Mouse (Mus musculus): ENCODE data around the gene Serpinb1c. TPM values are rescaled to one million over a fixed set of nuclear protein-coding genes. Genes with fewer than 3 reads are reported as not detected.
"Not testable (repeated sequence)": the region's sequence is repeated elsewhere in the genome, so short reads cannot be mapped to it uniquely, and the experiment has no call there.

The Serpinb1c gene
- not detected in 2 replicates for polyA plus RNA-seq (2015; fragmentation: Nextera tagmentation; extraction: Ambion mirVana)

DNA sequence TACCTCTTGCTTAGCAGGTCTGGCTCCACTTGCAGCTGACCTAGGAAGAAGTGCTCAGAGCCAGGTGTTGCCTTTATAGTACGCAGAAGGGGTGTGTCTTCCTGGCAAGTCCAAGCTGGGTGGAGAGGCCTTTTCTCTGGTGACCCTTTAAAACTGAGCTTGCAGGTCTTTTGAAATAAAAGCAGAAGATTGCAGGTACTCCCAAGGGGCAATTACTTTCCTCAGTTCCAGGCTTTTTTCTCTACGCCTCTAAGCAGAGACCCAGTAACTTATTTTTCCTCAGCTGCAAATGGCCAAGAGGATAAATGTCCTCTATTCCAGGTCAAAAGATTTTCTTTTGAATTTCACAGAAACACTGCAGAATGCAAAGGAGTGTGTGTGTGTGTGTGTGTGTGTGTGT lies at the start of gene Serpinb1c:
Gene Serpinb1c, minus strand, starts transcription at position 101 of the 400 bp plus-strand sequence.
- 92% methylated on average over 2 of the region's 2 CpGs for WGBS
- ATAC-seq = no peak
- H3K27me3 ChIP-seq (replicated peaks; ENCODE audit: control insufficient read depth, insufficient read depth, low read length) = no peaks in the 10 kb centered on the region
- no peak within 1 kb of the TSS for H3K4me2 ChIP-seq (ENCODE audit: low read length)
- H3K4me3 ChIP-seq (replicated peaks; ENCODE audit: low read length) = no peak within 1 kb of the TSS
- H3K4me1 ChIP-seq (replicated peaks; ENCODE audit: control insufficient read depth, insufficient read depth, low read length) = no peaks in the 10 kb centered on the region
- H3K27ac ChIP-seq (ENCODE audit: low read length) = no peak within 1 kb of the TSS
- H3K9me3 ChIP-seq (ENCODE audit: control insufficient read depth, low read length) = no peaks in the 10 kb centered on the region
- H3K36me3 ChIP-seq (ENCODE audit: control insufficient read depth, insufficient read depth) = no peaks in the 10 kb centered on the region
- H3K9ac ChIP-seq (replicated peaks; ENCODE audit: low read depth, low read length) = no peak within 1 kb of the TSS

DNA sequence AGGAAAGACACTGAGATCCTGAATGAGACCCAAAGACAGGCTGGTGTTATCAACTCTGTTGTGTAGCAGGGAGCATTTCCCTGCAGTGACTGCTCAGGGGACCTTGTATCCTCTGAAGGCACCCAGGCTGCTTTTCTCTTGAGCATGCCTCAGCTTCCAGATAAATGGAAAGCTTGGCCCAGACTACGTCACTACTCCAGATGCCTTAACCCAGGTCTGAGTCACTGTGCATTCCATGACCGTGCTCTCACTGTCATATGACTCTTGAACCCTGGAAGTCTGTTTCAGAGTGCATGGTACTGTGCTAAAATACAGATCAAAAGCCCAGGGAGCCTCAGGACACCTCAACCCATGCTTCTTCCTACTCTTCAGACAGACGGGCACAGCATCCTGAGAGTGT lies 41.2 kb upstream of the Serpinb1c start:
- WGBS = 85% methylated on average over 3 of the region's 3 CpGs
- not testable (repeated sequence) for H3K9ac ChIP-seq (replicated peaks; ENCODE audit: low read depth, low read length); H3K4me1 ChIP-seq (replicated peaks; ENCODE audit: control insufficient read depth, insufficient read depth, low read length); H3K9me3 ChIP-seq (ENCODE audit: control insufficient read depth, low read length); H3K4me2 ChIP-seq (ENCODE audit: low read length); H3K27ac ChIP-seq (ENCODE audit: low read length); H3K4me3 ChIP-seq (replicated peaks; ENCODE audit: low read length); ATAC-seq; H3K36me3 ChIP-seq (ENCODE audit: control insufficient read depth, insufficient read depth); H3K27me3 ChIP-seq (replicated peaks; ENCODE audit: control insufficient read depth, insufficient read depth, low read length)

GRCm38 (mm10) chr13:32938275-32938674 lies 40.3 kb upstream of the Serpinb1c start:
- H3K27ac ChIP-seq (ENCODE audit: low read length); H3K4me3 ChIP-seq (replicated peaks; ENCODE audit: low read length); H3K9me3 ChIP-seq (ENCODE audit: control insufficient read depth, low read length); H3K4me2 ChIP-seq (ENCODE audit: low read length); H3K27me3 ChIP-seq (replicated peaks; ENCODE audit: control insufficient read depth, insufficient read depth, low read length); ATAC-seq; H3K4me1 ChIP-seq (replicated peaks; ENCODE audit: control insufficient read depth, insufficient read depth, low read length); H3K36me3 ChIP-seq (ENCODE audit: control insufficient read depth, insufficient read depth); H3K9ac ChIP-seq (replicated peaks; ENCODE audit: low read depth, low read length): not testable (repeated sequence)
- 79% methylated on average over 4 of the region's 4 CpGs for WGBS

GRCm38 (mm10) chr13:32934706-32935381 lies 36.8 kb upstream of the Serpinb1c start:
- Histone ChIP-seq H3K4me2 (ENCODE audit: low read length) (no peak overlapping the region), H3K27me3 (replicated peaks; ENCODE audit: control insufficient read depth, insufficient read depth, low read length) (no peaks in the 10 kb centered on the region), H3K27ac (ENCODE audit: low read length) (no peak overlapping the region), H3K9me3 (ENCODE audit: control insufficient read depth, low read length) (no peaks in the 10 kb centered on the region), H3K9ac (replicated peaks; ENCODE audit: low read depth, low read length) (no peak overlapping the region), H3K36me3 (ENCODE audit: control insufficient read depth, insufficient read depth) (no peaks in the 10 kb centered on the region), H3K4me3 (replicated peaks; ENCODE audit: low read length) (no peak overlapping the region), H3K4me1 (replicated peaks; ENCODE audit: control insufficient read depth, insufficient read depth, low read length) (no peaks in the 10 kb centered on the region)
- ATAC-seq = no peak
- WGBS = 42% methylated on average over 1 of the region's 1 CpGs

DNA sequence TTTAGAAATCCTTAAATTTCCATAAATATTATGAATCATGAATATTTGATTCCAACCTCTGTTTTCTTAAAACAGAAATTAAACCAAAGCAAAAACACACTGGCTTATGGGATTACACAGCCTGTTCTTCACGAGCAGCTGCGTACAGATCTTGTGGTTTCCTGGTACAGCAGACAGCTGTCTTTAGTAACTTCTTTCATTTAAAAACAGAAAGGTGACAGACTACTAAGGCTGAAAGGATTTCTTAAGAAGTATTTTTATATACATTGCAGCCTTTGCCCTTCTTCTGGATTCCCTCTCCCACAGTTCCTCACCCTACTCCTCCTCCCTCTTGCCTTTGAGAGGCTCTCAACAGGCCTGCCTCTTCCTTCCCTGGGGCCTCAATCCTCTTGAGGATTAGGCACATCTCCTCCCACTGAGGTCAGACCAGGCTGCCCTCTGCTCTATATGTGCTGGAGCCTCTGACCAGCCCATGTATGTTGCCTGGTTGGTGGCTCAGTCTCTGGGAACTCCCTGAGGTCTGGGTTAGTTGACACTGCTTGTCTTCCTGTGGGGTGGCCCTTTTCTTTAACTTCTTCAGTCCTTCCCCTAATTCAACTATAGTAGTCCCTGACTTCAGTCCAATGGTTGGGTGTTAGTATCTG lies 31.2 kb upstream of the Serpinb1c start:
- H3K4me2 ChIP-seq (ENCODE audit: low read length) = no peak overlapping the region
- no peak overlapping the region for H3K4me3 ChIP-seq (replicated peaks; ENCODE audit: low read length)
- WGBS = 85% methylated on average over 2 of the region's 2 CpGs
- H3K9me3 ChIP-seq (ENCODE audit: control insufficient read depth, low read length) = no peaks in the 10 kb centered on the region
- H3K4me1 ChIP-seq (replicated peaks; ENCODE audit: control insufficient read depth, insufficient read depth, low read length) = no peaks in the 10 kb centered on the region
- H3K36me3 ChIP-seq (ENCODE audit: control insufficient read depth, insufficient read depth) = no peaks in the 10 kb centered on the region
- no peak for ATAC-seq
- H3K27ac ChIP-seq (ENCODE audit: low read length) = no peak overlapping the region
- no peaks in the 10 kb centered on the region for H3K27me3 ChIP-seq (replicated peaks; ENCODE audit: control insufficient read depth, insufficient read depth, low read length)
- H3K9ac ChIP-seq (replicated peaks; ENCODE audit: low read depth, low read length) = no peak overlapping the region

- ATAC-seq = no peak
- Histone ChIP-seq H3K27me3 (replicated peaks; ENCODE audit: control insufficient read depth, insufficient read depth, low read length) (no peaks in the 10 kb centered on the region), H3K9me3 (ENCODE audit: control insufficient read depth, low read length) (no peaks in the 10 kb centered on the region), H3K27ac (ENCODE audit: low read length) (no peak overlapping the region), H3K4me3 (replicated peaks; ENCODE audit: low read length) (no peak overlapping the region), H3K4me1 (replicated peaks; ENCODE audit: control insufficient read depth, insufficient read depth, low read length) (no peaks in the 10 kb centered on the region), H3K9ac (replicated peaks; ENCODE audit: low read depth, low read length) (no peak overlapping the region), H3K36me3 (ENCODE audit: control insufficient read depth, insufficient read depth) (no peaks in the 10 kb centered on the region), H3K4me2 (ENCODE audit: low read length) (no peak overlapping the region)
- 64% methylated on average over 1 of the region's 1 CpGs for WGBS
Observed at GRCm38 (mm10) chr13:32927241-32927640, 29.2 kb upstream of the Serpinb1c start.

DNA sequence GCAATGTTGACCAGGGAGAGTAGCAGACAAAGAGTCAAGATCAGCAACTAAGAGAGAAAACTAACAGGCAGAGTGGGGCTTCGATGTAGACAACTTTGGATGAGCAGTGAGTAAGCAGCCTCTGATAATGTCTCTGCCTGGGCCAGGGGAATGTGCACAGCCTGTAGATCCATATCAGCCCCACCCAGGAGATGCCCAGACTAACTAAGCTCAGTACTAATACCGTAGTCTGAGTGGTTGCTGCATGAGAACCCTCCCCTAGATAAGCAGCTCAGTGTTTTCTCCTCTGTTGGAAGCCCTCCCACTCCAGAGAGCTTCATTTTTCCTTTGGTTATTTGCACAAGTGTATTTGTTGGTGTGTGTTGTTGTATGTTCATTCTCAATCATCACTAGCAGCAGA lies 28.6 kb upstream of the Serpinb1c start:
- Histone ChIP-seq H3K4me3 (replicated peaks; ENCODE audit: low read length) (no peak overlapping the region), H3K36me3 (ENCODE audit: control insufficient read depth, insufficient read depth) (no peaks in the 10 kb centered on the region), H3K9ac (replicated peaks; ENCODE audit: low read depth, low read length) (no peak overlapping the region), H3K27me3 (replicated peaks; ENCODE audit: control insufficient read depth, insufficient read depth, low read length) (no peaks in the 10 kb centered on the region), H3K27ac (ENCODE audit: low read length) (no peak overlapping the region), H3K9me3 (ENCODE audit: control insufficient read depth, low read length) (no peaks in the 10 kb centered on the region), H3K4me2 (ENCODE audit: low read length) (no peak overlapping the region), H3K4me1 (replicated peaks; ENCODE audit: control insufficient read depth, insufficient read depth, low read length) (no peaks in the 10 kb centered on the region)
- WGBS = 85% methylated on average over 2 of the region's 2 CpGs
- no peak for ATAC-seq

DNA sequence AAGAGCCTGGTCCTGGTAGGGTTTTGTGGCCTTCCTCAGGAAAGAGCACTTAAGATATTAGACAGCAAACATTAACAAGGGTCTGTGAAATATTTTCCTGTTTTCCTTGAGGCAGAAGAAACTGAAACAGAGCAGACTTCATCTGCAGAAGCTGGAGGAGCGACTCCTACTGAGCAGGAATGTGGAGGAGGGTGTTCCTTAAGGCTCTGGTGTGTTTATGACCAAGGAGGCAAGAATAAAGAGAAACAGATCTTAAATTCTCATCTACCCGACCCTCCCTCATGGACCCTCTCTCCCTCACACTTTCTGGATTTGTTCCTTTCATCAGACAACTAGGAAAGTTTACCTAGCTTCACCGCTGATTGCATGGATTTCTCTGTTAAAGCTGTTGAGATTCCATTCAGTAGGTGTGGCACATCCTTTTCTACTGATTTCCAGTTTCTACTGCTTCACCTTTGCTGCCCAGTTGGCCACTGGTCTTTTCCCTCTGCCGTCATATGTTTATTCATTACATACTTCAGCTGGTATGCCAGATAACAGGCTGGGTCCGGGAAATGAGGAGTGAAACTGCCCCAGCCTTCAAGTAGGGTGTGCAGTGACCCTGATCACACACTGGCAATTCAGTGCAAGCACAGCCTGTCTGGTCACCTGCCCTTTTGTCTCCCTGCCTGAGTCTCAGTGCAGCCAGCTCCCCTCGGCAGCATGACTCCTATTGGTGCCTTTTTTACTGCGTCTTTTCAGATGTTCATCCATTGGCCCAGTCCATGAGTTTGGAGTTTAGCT lies 26.8 kb upstream of the Serpinb1c start:
- H3K9ac ChIP-seq (replicated peaks; ENCODE audit: low read depth, low read length) = no peak overlapping the region
- no peak overlapping the region for H3K4me2 ChIP-seq (ENCODE audit: low read length)
- H3K36me3 ChIP-seq (ENCODE audit: control insufficient read depth, insufficient read depth) = no peaks in the 10 kb centered on the region
- H3K4me3 ChIP-seq (replicated peaks; ENCODE audit: low read length) = no peak overlapping the region
- no peak for ATAC-seq
- no peaks in the 10 kb centered on the region for H3K4me1 ChIP-seq (replicated peaks; ENCODE audit: control insufficient read depth, insufficient read depth, low read length)
- H3K9me3 ChIP-seq (ENCODE audit: control insufficient read depth, low read length) = no peaks in the 10 kb centered on the region
- no peaks in the 10 kb centered on the region for H3K27me3 ChIP-seq (replicated peaks; ENCODE audit: control insufficient read depth, insufficient read depth, low read length)
- no peak overlapping the region for H3K27ac ChIP-seq (ENCODE audit: low read length)
- WGBS = 70% methylated on average over 7 of the region's 7 CpGs

- no peaks in the 10 kb centered on the region for H3K27me3 ChIP-seq (replicated peaks; ENCODE audit: control insufficient read depth, insufficient read depth, low read length)
- H3K9ac ChIP-seq (replicated peaks; ENCODE audit: low read depth, low read length) = no peak overlapping the region
- no peak overlapping the region for H3K4me2 ChIP-seq (ENCODE audit: low read length)
- no peak overlapping the region for H3K4me3 ChIP-seq (replicated peaks; ENCODE audit: low read length)
- no peak overlapping the region for H3K27ac ChIP-seq (ENCODE audit: low read length)
- ATAC-seq = no peak
- no peaks in the 10 kb centered on the region for H3K4me1 ChIP-seq (replicated peaks; ENCODE audit: control insufficient read depth, insufficient read depth, low read length)
- no peaks in the 10 kb centered on the region for H3K9me3 ChIP-seq (ENCODE audit: control insufficient read depth, low read length)
- H3K36me3 ChIP-seq (ENCODE audit: control insufficient read depth, insufficient read depth) = no peaks in the 10 kb centered on the region
Observed at GRCm38 (mm10) chr13:32922622-32923021, 24.6 kb upstream of the Serpinb1c start.
